Mouse (Mus musculus): Measurements from ENCODE around the gene Six5. TPM values are rescaled to one million over a fixed set of nuclear protein-coding genes. Genes with fewer than 3 reads are reported as not detected.

The Six5 gene
- polyA plus RNA-seq, 1 experiment, result 0.23 TPM

- peaks cover 12% of the 10 kb centered on the region for H3K27me3 ChIP-seq (ENCODE audit: control insufficient read depth)
- H3K36me3 ChIP-seq (ENCODE audit: control insufficient read depth), result peaks cover 14% of the 10 kb centered on the region
- no peak overlapping the region for H3K4me3 ChIP-seq (replicated peaks)
- H3K9me3 ChIP-seq (ENCODE audit: control insufficient read depth, low read length), result peaks cover 13% of the 10 kb centered on the region
- TF ChIP-seq GATA1 (IDR thresholded peaks at IDR 0.05; ENCODE audit: low read length) (no peak), TAL1 (IDR thresholded peaks at IDR 0.05; ENCODE audit: low read length) (no peak)
- peaks cover 36% of the 10 kb centered on the region for H3K4me1 ChIP-seq (ENCODE audit: control insufficient read depth)
These were observed 27.3 kb downstream of the Six5 start for GRCm38 (mm10) chr7:19121686-19122085.

DNA sequence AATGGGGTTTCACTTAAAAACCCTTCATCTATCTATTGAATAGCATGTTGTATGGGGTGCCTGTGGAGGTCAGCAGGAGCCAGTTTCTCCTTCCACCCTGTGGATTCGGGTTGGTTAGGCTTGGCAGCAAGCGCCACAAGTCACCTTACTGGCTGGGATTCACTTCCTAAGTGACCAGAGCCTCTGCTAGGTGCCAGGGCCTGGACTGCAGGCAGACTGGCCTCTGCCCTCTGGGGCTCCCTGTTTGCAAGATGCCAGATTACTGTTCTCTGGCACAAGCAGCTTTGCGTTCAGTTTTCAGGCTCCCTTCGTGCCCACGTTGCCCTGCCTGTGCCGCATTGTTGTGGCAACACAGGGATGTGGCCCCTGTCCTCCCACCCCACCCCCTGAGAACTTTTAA lies 30.3 kb downstream of the Six5 start:
- no peak for TF ChIP-seq TAL1 (IDR thresholded peaks at IDR 0.05; ENCODE audit: low read length)
- TF ChIP-seq GATA1 (IDR thresholded peaks at IDR 0.05; ENCODE audit: low read length), result no peak
- no peaks in the 10 kb centered on the region for H3K9me3 ChIP-seq (ENCODE audit: control insufficient read depth, low read length)
- no peaks in the 10 kb centered on the region for H3K27me3 ChIP-seq (ENCODE audit: control insufficient read depth)
- peaks cover 21% of the 10 kb centered on the region for H3K4me1 ChIP-seq (ENCODE audit: control insufficient read depth)
- no peak overlapping the region for H3K4me3 ChIP-seq (replicated peaks)
- peaks cover 34% of the 10 kb centered on the region for H3K36me3 ChIP-seq (ENCODE audit: control insufficient read depth)

GRCm38 (mm10) chr7:19127744-19128143 lies 33.4 kb downstream of the Six5 start:
- no peaks in the 10 kb centered on the region for H3K27me3 ChIP-seq (ENCODE audit: control insufficient read depth)
- H3K4me1 ChIP-seq (ENCODE audit: control insufficient read depth), result peaks cover 15% of the 10 kb centered on the region
- no peak overlapping the region for H3K4me3 ChIP-seq (replicated peaks)
- H3K9me3 ChIP-seq (ENCODE audit: control insufficient read depth, low read length), result no peaks in the 10 kb centered on the region
- peaks cover 37% of the 10 kb centered on the region for H3K36me3 ChIP-seq (ENCODE audit: control insufficient read depth)
- TF ChIP-seq TAL1 (IDR thresholded peaks at IDR 0.05; ENCODE audit: low read length), result no peak
- TF ChIP-seq GATA1 (IDR thresholded peaks at IDR 0.05; ENCODE audit: low read length), result no peak

GRCm38 (mm10) chr7:19129396-19129795 lies 35.0 kb downstream of the Six5 start:
- H3K4me1 ChIP-seq (ENCODE audit: control insufficient read depth), result peaks cover 15% of the 10 kb centered on the region
- H3K36me3 ChIP-seq (ENCODE audit: control insufficient read depth), result peaks cover 42% of the 10 kb centered on the region
- no peaks in the 10 kb centered on the region for H3K9me3 ChIP-seq (ENCODE audit: control insufficient read depth, low read length)
- no peak for TF ChIP-seq GATA1 (IDR thresholded peaks at IDR 0.05; ENCODE audit: low read length)
- no peak for TF ChIP-seq TAL1 (IDR thresholded peaks at IDR 0.05; ENCODE audit: low read length)
- H3K4me3 ChIP-seq (replicated peaks), result no peak overlapping the region
- no peaks in the 10 kb centered on the region for H3K27me3 ChIP-seq (ENCODE audit: control insufficient read depth)

- H3K27me3 ChIP-seq (ENCODE audit: control insufficient read depth), result no peaks in the 10 kb centered on the region
- H3K4me1 ChIP-seq (ENCODE audit: control insufficient read depth), result peaks cover 15% of the 10 kb centered on the region
- H3K4me3 ChIP-seq (replicated peaks), result no peak overlapping the region
- no peak for TF ChIP-seq GATA1 (IDR thresholded peaks at IDR 0.05; ENCODE audit: low read length)
- TF ChIP-seq TAL1 (IDR thresholded peaks at IDR 0.05; ENCODE audit: low read length), result no peak
- H3K9me3 ChIP-seq (ENCODE audit: control insufficient read depth, low read length), result no peaks in the 10 kb centered on the region
- H3K36me3 ChIP-seq (ENCODE audit: control insufficient read depth), result peaks cover 49% of the 10 kb centered on the region
These were observed 36.3 kb downstream of the Six5 start for GRCm38 (mm10) chr7:19130657-19131056.

DNA sequence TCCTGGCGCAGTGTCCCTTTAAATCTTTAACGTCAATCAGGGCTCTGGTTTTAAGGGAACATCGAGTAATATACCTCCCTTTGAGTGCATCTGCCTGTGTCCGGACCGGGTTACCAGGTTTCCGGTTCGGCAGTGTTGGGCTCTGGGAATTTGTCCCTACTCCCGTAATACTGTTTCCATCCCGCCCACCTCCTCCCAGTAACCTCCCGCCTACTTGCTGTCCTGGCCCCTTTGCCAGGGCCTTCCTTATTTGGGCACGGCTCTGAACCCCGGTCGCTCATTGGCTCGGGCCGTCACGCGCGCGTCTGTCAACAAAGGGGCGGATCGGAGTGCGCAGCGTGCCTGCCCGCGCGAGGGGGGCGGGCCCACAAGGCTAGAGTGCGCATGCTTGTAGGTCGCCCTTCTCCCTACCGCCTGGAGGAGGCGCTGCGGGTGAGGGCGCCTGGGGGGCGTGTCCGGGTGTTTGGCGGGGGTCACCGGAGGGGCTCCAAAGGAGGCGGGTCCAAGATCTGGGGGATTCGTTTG lies 37.0 kb downstream of the Six5 start:
- H3K27me3 ChIP-seq (ENCODE audit: control insufficient read depth), result no peaks in the 10 kb centered on the region
- peaks cover 5% of the 10 kb centered on the region for H3K9me3 ChIP-seq (ENCODE audit: control insufficient read depth, low read length)
- H3K4me3 ChIP-seq (replicated peaks), result peak overlapping the region; percentile 61
- H3K4me1 ChIP-seq (ENCODE audit: control insufficient read depth), result peaks cover 15% of the 10 kb centered on the region
- no peak for TF ChIP-seq TAL1 (IDR thresholded peaks at IDR 0.05; ENCODE audit: low read length)
- TF ChIP-seq GATA1 (IDR thresholded peaks at IDR 0.05; ENCODE audit: low read length), result no peak
- H3K36me3 ChIP-seq (ENCODE audit: control insufficient read depth), result peaks cover 50% of the 10 kb centered on the region

DNA sequence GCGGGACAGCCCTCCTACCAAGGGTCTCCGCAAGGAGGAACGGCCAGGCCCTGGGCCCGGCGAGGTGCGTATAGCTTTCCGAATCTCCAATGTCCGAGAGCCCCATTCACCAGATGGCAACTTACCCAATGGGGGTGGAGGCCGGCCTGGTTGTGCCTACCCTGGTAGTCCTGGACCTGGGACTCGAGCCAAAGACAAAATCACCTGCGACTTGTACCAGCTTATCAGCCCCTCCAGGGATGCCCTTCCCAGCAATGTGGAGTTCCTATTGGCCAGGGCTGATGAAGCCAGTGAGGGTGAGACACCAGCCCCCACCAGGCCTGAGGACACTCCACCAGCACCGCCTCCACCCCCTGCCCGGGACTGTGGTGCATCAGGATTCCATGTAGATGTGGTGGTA lies 41.8 kb downstream of the Six5 start:
- TF ChIP-seq GATA1 (IDR thresholded peaks at IDR 0.05; ENCODE audit: low read length), result no peak
- H3K4me1 ChIP-seq (ENCODE audit: control insufficient read depth), result peaks cover 11% of the 10 kb centered on the region

GRCm38 (mm10) chr7:19136673-19137334 lies 42.4 kb downstream of the Six5 start:
- peaks cover 5% of the 10 kb centered on the region for H3K4me1 ChIP-seq (ENCODE audit: control insufficient read depth)
- H3K36me3 ChIP-seq (ENCODE audit: control insufficient read depth), result peaks cover 70% of the 10 kb centered on the region
- H3K27me3 ChIP-seq (ENCODE audit: control insufficient read depth), result no peaks in the 10 kb centered on the region
- TF ChIP-seq TAL1 (IDR thresholded peaks at IDR 0.05; ENCODE audit: low read length) (no peak), GATA1 (IDR thresholded peaks at IDR 0.05; ENCODE audit: low read length) (no peak)
- H3K4me3 ChIP-seq (replicated peaks), result no peak overlapping the region
- peaks cover 13% of the 10 kb centered on the region for H3K9me3 ChIP-seq (ENCODE audit: control insufficient read depth, low read length)

More for the DNA sequence above, 41.8 kb downstream of the Six5 start:
- peaks cover 69% of the 10 kb centered on the region for H3K36me3 ChIP-seq (ENCODE audit: control insufficient read depth)
- peaks cover 13% of the 10 kb centered on the region for H3K9me3 ChIP-seq (ENCODE audit: control insufficient read depth, low read length)
- no peaks in the 10 kb centered on the region for H3K27me3 ChIP-seq (ENCODE audit: control insufficient read depth)
- no peak overlapping the region for H3K4me3 ChIP-seq (replicated peaks)

- no peak for TF ChIP-seq TAL1 (IDR thresholded peaks at IDR 0.05; ENCODE audit: low read length)
- TF ChIP-seq GATA1 (IDR thresholded peaks at IDR 0.05; ENCODE audit: low read length), result no peak
- Histone ChIP-seq H3K27me3 (ENCODE audit: control insufficient read depth) (no peaks in the 10 kb centered on the region), H3K4me1 (ENCODE audit: control insufficient read depth) (0 out of 2 replicates have a peak, but pooled peaks cover 2% of the 10 kb centered on the region), H3K4me3 (replicated peaks) (no peak overlapping the region), H3K9me3 (ENCODE audit: control insufficient read depth, low read length) (peaks cover 13% of the 10 kb centered on the region), H3K36me3 (ENCODE audit: control insufficient read depth) (peaks cover 70% of the 10 kb centered on the region)
These were observed 43.0 kb downstream of the Six5 start for GRCm38 (mm10) chr7:19137380-19137779.
